Mouse (Mus musculus): ENCODE data around the gene Ltc4s. TPM values are rescaled to one million over a fixed set of nuclear protein-coding genes. Genes with fewer than 3 reads are reported as not detected.

Gene Ltc4s
- polyA plus RNA-seq, 1 experiment from 2014 or later, result 2.6 TPM

DNA sequence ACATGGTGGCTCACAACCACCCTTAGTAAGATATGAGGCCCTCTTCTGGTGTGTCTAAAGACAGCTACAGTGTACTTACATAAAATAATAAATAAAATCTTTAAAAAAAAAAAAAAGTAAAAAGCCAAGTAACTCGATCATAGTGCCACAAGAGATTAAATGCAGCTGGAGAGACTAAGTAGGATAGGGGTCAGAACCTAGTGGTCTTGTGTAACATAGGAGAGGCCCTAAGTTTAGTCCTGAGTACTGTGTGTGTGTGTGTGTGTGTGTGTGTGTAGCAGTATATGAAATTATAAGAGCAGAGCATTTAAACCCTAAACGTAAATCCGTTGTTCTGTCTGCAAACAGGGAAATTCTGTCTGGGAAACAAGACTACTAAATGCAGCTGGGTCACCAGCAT lies 46.1 kb downstream of the Ltc4s start:
- Histone ChIP-seq H3K9ac (ENCODE audit: low read depth, low read length) (no peak overlapping the region), H3K9me3 (ENCODE audit: control insufficient read depth, low read length) (no peaks in the 10 kb centered on the region), H3K36me3 (ENCODE audit: control insufficient read depth, insufficient read depth, low read length) (no peaks in the 10 kb centered on the region; the same call in 1 of the 2 replicates), H3K27me3 (replicated peaks; ENCODE audit: control insufficient read depth, insufficient read depth, low read length) (no peaks in the 10 kb centered on the region), H3K4me3 (ENCODE audit: low read depth, low read length) (no peak overlapping the region), H3K4me2 (no peak overlapping the region), H3K4me1 (replicated peaks; ENCODE audit: control insufficient read depth, insufficient read depth, low read length) (peaks cover 7% of the 10 kb centered on the region; the same call in 1 of the 2 replicates), H3K27ac (ENCODE audit: low read depth, low read length) (no peak overlapping the region)
- DNase-seq (ENCODE audit: low spot score) (no peak), ATAC-seq (replicated peaks; ENCODE audit: low FRiP score) (no peak)
- 93% methylated on average over 3 of the region's 3 CpGs for WGBS

DNA sequence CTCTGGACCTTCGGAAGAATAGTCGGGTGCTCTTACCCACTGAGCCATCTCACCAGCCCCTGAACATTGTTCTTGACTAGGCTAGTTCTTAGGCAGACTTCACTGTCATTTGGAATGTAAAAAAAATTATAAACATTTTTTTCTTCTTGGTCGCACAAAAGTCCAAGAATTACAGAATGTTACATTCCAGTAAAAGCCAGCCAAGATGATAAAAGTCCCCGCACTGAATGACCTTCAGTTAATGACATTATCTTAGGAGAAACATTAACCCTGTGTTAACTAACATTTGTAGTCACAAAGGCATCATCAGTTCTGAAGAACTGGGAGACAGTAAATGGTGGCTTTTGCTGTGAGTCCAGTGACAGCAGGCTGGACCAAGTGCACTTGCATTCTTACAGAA lies 48.1 kb downstream of the Ltc4s start:
- Histone ChIP-seq H3K36me3 (ENCODE audit: control insufficient read depth, insufficient read depth, low read length) (no peaks in the 10 kb centered on the region), H3K9me3 (ENCODE audit: control insufficient read depth, low read length) (no peaks in the 10 kb centered on the region), H3K27me3 (replicated peaks; ENCODE audit: control insufficient read depth, insufficient read depth, low read length) (no peaks in the 10 kb centered on the region), H3K4me2 (no peak overlapping the region), H3K9ac (ENCODE audit: low read depth, low read length) (no peak overlapping the region), H3K27ac (ENCODE audit: low read depth, low read length) (no peak overlapping the region), H3K4me3 (ENCODE audit: low read depth, low read length) (no peak overlapping the region), H3K4me1 (replicated peaks; ENCODE audit: control insufficient read depth, insufficient read depth, low read length) (peaks cover 7% of the 10 kb centered on the region; the same call in 1 of the 2 replicates)
- WGBS, result 77% methylated on average over 4 of the region's 4 CpGs
- no peak for DNase-seq (ENCODE audit: low spot score)
- ATAC-seq (replicated peaks; ENCODE audit: low FRiP score), result no peak

DNA sequence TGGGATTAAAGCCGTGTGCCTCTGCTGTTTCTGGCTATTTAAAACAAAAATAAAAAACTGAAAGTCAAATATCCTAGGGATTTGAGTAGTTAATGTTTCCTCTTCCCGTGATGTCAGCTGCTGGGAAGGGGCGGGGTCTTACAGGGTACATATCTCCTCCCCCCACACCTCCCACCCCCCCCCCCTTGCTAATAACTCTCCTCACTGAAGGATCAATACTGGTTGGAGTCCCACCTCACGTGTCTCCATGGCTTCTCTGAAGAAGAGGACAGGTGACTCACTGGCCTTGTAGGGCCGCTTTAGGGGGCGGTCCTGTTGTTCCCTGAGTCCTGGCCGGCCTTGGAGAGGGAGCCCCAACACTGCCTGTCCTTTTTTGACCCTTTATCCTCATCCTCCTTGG lies 49.7 kb downstream of the Ltc4s start:
- 76% methylated on average over 7 of the region's 7 CpGs for WGBS
- no peaks in the 10 kb centered on the region for H3K27me3 ChIP-seq (replicated peaks; ENCODE audit: control insufficient read depth, insufficient read depth, low read length)
- no peak overlapping the region for H3K4me3 ChIP-seq (ENCODE audit: low read depth, low read length)
- no peaks in the 10 kb centered on the region for H3K36me3 ChIP-seq (ENCODE audit: control insufficient read depth, insufficient read depth, low read length)
- H3K9ac ChIP-seq (ENCODE audit: low read depth, low read length), result no peak overlapping the region
- ATAC-seq (replicated peaks; ENCODE audit: low FRiP score), result no peak
- no peaks in the 10 kb centered on the region for H3K9me3 ChIP-seq (ENCODE audit: control insufficient read depth, low read length)
- DNase-seq (ENCODE audit: low spot score), result no peak
- peaks cover 4% of the 10 kb centered on the region for H3K4me1 ChIP-seq (replicated peaks; ENCODE audit: control insufficient read depth, insufficient read depth, low read length)
- no peak overlapping the region for H3K4me2 ChIP-seq
- H3K27ac ChIP-seq (ENCODE audit: low read depth, low read length), result no peak overlapping the region

Small RNA genes lying within 50 kb of the gene (microRNA-seq; reads per million reads assigned to microRNA genes)
- gene Mir6919 (ENCODE audit: borderline number of aligned reads), result 1.1 reads per million

Other genes starting within 250 kb of the Ltc4s start
- gene Rnf130, start 213.3 kb downstream of the Ltc4s start, polyA plus RNA-seq (2014; fragmentation: Nextera tagmentation; extraction: Ambion mirVana), result 47.8 and 48.0 TPM in 2 replicates
- gene Tbc1d9b, start 107.2 kb downstream of the Ltc4s start, polyA plus RNA-seq (2014; fragmentation: Nextera tagmentation; extraction: Ambion mirVana), result 30.1 and 34.0 TPM in 2 replicates
- gene Mrnip, start 64.2 kb downstream of the Ltc4s start, polyA plus RNA-seq (2014; fragmentation: Nextera tagmentation; extraction: Ambion mirVana), result 13.9 and 18.7 TPM in 2 replicates
- 176 and 177 TPM in 2 replicates for gene Sqstm1, start 27.8 kb downstream of the Ltc4s start, polyA plus RNA-seq (2014; fragmentation: Nextera tagmentation; extraction: Ambion mirVana)
- 22.3 and 25.4 TPM in 2 replicates for gene Mgat4b, start 27.7 kb downstream of the Ltc4s start, polyA plus RNA-seq (2014; fragmentation: Nextera tagmentation; extraction: Ambion mirVana)
- gene Maml1, start 53.7 kb upstream of the Ltc4s start, polyA plus RNA-seq (2014; fragmentation: Nextera tagmentation; extraction: Ambion mirVana), result 4.4 and 5.6 TPM in 2 replicates
- gene Canx, start 87.1 kb upstream of the Ltc4s start, polyA plus RNA-seq (2014; fragmentation: Nextera tagmentation; extraction: Ambion mirVana), result 267 and 285 TPM in 2 replicates
- gene Cby3, start 115.8 kb upstream of the Ltc4s start, polyA plus RNA-seq (2014; fragmentation: Nextera tagmentation; extraction: Ambion mirVana), result not detected in 2 replicates
- 341 and 346 TPM in 2 replicates for gene Hnrnph1, start 138.4 kb upstream of the Ltc4s start, polyA plus RNA-seq (2014; fragmentation: Nextera tagmentation; extraction: Ambion mirVana)
- gene Rufy1, start 192.5 kb upstream of the Ltc4s start, polyA plus RNA-seq (2014; fragmentation: Nextera tagmentation; extraction: Ambion mirVana), result 18.7 and 19.2 TPM in 2 replicates

Measured in liver, embryonic 11.5 days (tissue).